Mouse (Mus musculus): ENCODE measurements at regions not wholly inside any gene's neighbourhood (a gene's known extent, or its start where the extent isn't known, plus 50 kb on each side); places are given as distances from the start of the nearest gene placed in this dataset.

DNA sequence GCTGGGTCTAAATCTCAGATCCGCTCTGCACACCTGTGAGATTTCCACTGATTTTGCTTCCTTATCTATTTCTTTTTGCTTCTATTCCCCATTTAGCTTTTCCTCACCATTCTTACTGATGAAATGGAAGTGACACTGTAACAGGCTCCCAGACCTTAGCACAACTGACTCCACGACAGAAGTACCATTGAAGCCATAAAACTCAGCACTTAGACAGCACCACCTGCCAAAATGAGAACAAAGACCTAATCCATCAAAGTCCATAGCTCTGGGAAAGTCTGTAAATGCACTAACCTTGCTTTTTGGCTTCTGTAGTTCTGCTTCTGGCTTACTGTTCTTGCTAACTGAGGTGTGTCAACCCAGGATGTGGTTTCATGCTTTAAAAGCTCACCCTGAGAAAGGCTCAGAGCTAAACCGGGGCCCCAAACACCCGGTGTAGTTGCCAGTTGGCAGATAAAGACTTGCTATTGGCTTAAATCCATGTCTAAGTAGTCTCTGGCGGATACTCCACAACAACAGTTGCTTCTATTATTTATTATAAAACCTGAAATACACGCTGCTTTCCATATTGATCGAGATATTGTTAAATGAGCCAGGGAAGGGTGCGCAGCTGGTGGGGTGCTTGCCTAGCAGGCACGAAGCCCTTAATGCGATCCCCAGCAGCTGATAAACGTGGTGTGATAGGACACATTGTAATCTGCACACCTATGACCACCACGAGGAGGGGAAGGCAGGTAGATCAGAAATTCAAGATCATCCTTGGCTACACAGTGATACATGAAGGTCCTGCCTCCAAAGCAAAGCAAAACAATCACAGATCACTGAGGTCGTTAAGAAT, 414.9 kb upstream of the Hs6st1 start:
- Histone ChIP-seq H3K36me3 (replicated peaks; ENCODE audit: low read length) (no peaks in the 10 kb centered on the region), H3K9me3 (peaks cover 11% of the 10 kb centered on the region), H3K4me3 (replicated peaks) (no peak overlapping the region), H3K4me1 (no peaks in the 10 kb centered on the region), H3K27me3 (replicated peaks) (no peaks in the 10 kb centered on the region)
- TF ChIP-seq GATA1 (IDR thresholded peaks at IDR 0.05; ENCODE audit: borderline replicate concordance, low read length) (no peak), FLI1 (IDR thresholded peaks at IDR 0.05; ENCODE audit: low read length) (no peak)

DNA sequence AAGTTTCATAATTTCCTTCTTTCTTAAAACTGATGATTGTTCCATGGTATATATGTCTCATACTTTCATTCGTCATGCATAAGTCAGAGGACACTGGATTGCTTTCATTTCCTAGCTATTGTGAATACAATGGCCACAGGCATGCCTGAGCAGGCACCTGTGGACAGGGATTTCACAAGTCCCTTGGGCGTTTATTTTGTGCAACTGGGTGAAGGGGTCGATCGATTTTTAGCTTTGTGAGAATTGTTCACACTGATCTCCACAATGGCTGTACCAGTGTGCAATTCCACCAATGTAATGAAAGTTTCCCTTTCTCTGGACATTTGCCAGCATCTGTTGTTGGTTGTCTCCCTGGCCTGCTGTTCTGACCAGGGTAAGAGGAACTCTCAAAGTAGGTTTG, 405.2 kb upstream of the Hs6st1 start:
- H3K4me1 ChIP-seq = no peaks in the 10 kb centered on the region
- TF ChIP-seq FLI1 (IDR thresholded peaks at IDR 0.05; ENCODE audit: low read length) = no peak
- TF ChIP-seq GATA1 (IDR thresholded peaks at IDR 0.05; ENCODE audit: borderline replicate concordance, low read length) = no peak
- H3K4me3 ChIP-seq (replicated peaks) = no peak overlapping the region
- no peaks in the 10 kb centered on the region for H3K9me3 ChIP-seq
- H3K36me3 ChIP-seq (replicated peaks; ENCODE audit: low read length) = no peaks in the 10 kb centered on the region
- no peaks in the 10 kb centered on the region for H3K27me3 ChIP-seq (replicated peaks)

DNA sequence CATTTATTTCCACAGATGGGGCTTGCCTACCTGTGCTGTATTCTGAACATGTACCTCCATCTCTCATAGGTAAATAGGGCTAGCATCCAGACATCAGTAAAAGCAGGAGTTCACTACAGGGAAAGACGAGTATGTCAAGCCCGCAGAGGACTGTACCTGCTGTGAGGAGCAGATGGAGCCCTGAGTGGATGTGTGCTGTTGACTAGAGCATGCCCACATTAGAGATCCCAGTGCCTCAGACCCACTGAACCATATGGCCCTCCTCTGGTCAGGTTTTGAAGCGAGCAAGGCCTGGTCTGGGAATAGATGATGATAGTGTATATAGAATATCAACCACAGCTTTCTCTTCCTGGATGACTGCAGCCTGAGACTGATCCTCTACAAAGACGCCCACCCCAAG, 394.7 kb upstream of the Hs6st1 start:
- Histone ChIP-seq H3K27me3 (replicated peaks) (no peaks in the 10 kb centered on the region), H3K4me1 (no peaks in the 10 kb centered on the region), H3K9me3 (no peaks in the 10 kb centered on the region), H3K36me3 (replicated peaks; ENCODE audit: low read length) (no peaks in the 10 kb centered on the region), H3K4me3 (replicated peaks) (no peak overlapping the region)
- TF ChIP-seq GATA1 (IDR thresholded peaks at IDR 0.05; ENCODE audit: borderline replicate concordance, low read length) (no peak), FLI1 (IDR thresholded peaks at IDR 0.05; ENCODE audit: low read length) (no peak)

- Histone ChIP-seq H3K9me3 (no peaks in the 10 kb centered on the region), H3K4me3 (replicated peaks) (no peak overlapping the region)
- TF ChIP-seq GATA1 (IDR thresholded peaks at IDR 0.05; ENCODE audit: borderline replicate concordance, low read length) = no peak
- no peak for TF ChIP-seq FLI1 (IDR thresholded peaks at IDR 0.05; ENCODE audit: low read length)
These were observed 394.2 kb upstream of the Hs6st1 start for GRCm38 (mm10) chr1:35673992-35674391.

GRCm38 (mm10) chr1:35682511-35682949, 385.7 kb upstream of the Hs6st1 start:
- no peak overlapping the region for H3K4me3 ChIP-seq (replicated peaks)
- no peaks in the 10 kb centered on the region for H3K4me1 ChIP-seq
- H3K27me3 ChIP-seq (replicated peaks) = peaks cover 4% of the 10 kb centered on the region
- TF ChIP-seq GATA1 (IDR thresholded peaks at IDR 0.05; ENCODE audit: borderline replicate concordance, low read length) (no peak), FLI1 (IDR thresholded peaks at IDR 0.05; ENCODE audit: low read length) (no peak)
- H3K9me3 ChIP-seq = peaks cover 7% of the 10 kb centered on the region; the same call in 1 of the 2 replicates
- H3K36me3 ChIP-seq (replicated peaks; ENCODE audit: low read length) = no peaks in the 10 kb centered on the region

More at GRCm38 (mm10) chr1:35673992-35674391, 394.2 kb upstream of the Hs6st1 start:
- Histone ChIP-seq H3K36me3 (replicated peaks; ENCODE audit: low read length) (no peaks in the 10 kb centered on the region), H3K27me3 (replicated peaks) (no peaks in the 10 kb centered on the region), H3K4me1 (no peaks in the 10 kb centered on the region)

GRCm38 (mm10) chr1:35685651-35686050, 382.5 kb upstream of the Hs6st1 start:
- no peak for TF ChIP-seq GATA1 (IDR thresholded peaks at IDR 0.05; ENCODE audit: borderline replicate concordance, low read length)
- TF ChIP-seq FLI1 (IDR thresholded peaks at IDR 0.05; ENCODE audit: low read length) = no peak

GRCm38 (mm10) chr1:35694349-35694748, 373.9 kb upstream of the Hs6st1 start:
- no peaks in the 10 kb centered on the region for H3K4me1 ChIP-seq
- peaks cover 8% of the 10 kb centered on the region; the same call in 1 of the 2 replicates for H3K9me3 ChIP-seq
- H3K27me3 ChIP-seq (replicated peaks) = peaks cover 2% of the 10 kb centered on the region
- TF ChIP-seq FLI1 (IDR thresholded peaks at IDR 0.05; ENCODE audit: low read length) (no peak), GATA1 (IDR thresholded peaks at IDR 0.05; ENCODE audit: borderline replicate concordance, low read length) (no peak)
- no peak overlapping the region for H3K4me3 ChIP-seq (replicated peaks)
- H3K36me3 ChIP-seq (replicated peaks; ENCODE audit: low read length) = no peaks in the 10 kb centered on the region

More at GRCm38 (mm10) chr1:35685651-35686050, 382.5 kb upstream of the Hs6st1 start:
- H3K4me1 ChIP-seq = no peaks in the 10 kb centered on the region
- H3K27me3 ChIP-seq (replicated peaks) = peaks cover 4% of the 10 kb centered on the region
- H3K9me3 ChIP-seq = peaks cover 8% of the 10 kb centered on the region; the same call in 1 of the 2 replicates
- H3K4me3 ChIP-seq (replicated peaks) = no peak overlapping the region
- H3K36me3 ChIP-seq (replicated peaks; ENCODE audit: low read length) = no peaks in the 10 kb centered on the region

GRCm38 (mm10) chr1:35694775-35695591, 373.2 kb upstream of the Hs6st1 start:
- no peaks in the 10 kb centered on the region for H3K4me1 ChIP-seq
- peaks cover 2% of the 10 kb centered on the region for H3K27me3 ChIP-seq (replicated peaks)
- H3K4me3 ChIP-seq (replicated peaks) = no peak overlapping the region
- H3K36me3 ChIP-seq (replicated peaks; ENCODE audit: low read length) = no peaks in the 10 kb centered on the region
- H3K9me3 ChIP-seq = peaks cover 12% of the 10 kb centered on the region
- TF ChIP-seq FLI1 (IDR thresholded peaks at IDR 0.05; ENCODE audit: low read length) (no peak), GATA1 (IDR thresholded peaks at IDR 0.05; ENCODE audit: borderline replicate concordance, low read length) (no peak)

GRCm38 (mm10) chr1:35697218-35697617, 371.0 kb upstream of the Hs6st1 start:
- Histone ChIP-seq H3K9me3 (peaks cover 15% of the 10 kb centered on the region), H3K4me1 (no peaks in the 10 kb centered on the region), H3K36me3 (replicated peaks; ENCODE audit: low read length) (no peaks in the 10 kb centered on the region), H3K27me3 (replicated peaks) (peaks cover 2% of the 10 kb centered on the region), H3K4me3 (replicated peaks) (no peak overlapping the region)
- no peak for TF ChIP-seq GATA1 (IDR thresholded peaks at IDR 0.05; ENCODE audit: borderline replicate concordance, low read length)
- TF ChIP-seq FLI1 (IDR thresholded peaks at IDR 0.05; ENCODE audit: low read length) = no peak

Measured in megakaryocyte, embryonic 14.5 days (primary cell).